Mouse (Mus musculus): ENCODE measurements around the gene Crb1.

DNA sequence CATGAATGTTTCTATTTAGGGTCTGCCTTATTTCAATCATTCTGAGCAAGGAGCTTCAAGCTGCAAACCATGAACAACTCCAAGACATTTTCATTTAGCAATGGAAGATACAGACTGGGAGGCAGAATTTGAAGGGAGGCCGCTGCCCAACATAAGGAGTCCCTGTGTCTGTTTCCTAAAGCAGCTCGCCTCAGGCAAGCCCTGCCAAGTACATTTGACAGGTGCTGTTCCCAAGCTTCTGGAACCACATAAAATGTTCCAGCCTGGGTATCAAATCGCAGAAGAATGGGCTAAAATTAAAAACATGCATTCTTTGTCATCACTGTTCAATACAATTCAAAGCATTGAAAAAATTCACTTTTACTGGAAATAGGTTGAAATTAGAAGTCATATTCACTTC is 184.3 kb downstream of the Crb1 start:
- TF ChIP-seq MYC (IDR thresholded peaks at IDR 0.05; ENCODE audit: low read depth, low read length), result no peak
- TF ChIP-seq ZKSCAN1 (IDR thresholded peaks at IDR 0.05; ENCODE audit: borderline replicate concordance, low read depth, low read length), result no peak
- TF ChIP-seq CTCF (conservative IDR thresholded peaks at IDR 0.05 in 1 of 2, IDR thresholded peaks at IDR 0.05 in 1 of 2; ENCODE audit: low read depth in 2 of 2, low read length in 2 of 2), result no peak
- TF ChIP-seq ZMIZ1 (IDR thresholded peaks at IDR 0.05; ENCODE audit: low read depth, low read length), result no peak
- no peak for TF ChIP-seq JUND (conservative IDR thresholded peaks at IDR 0.05; ENCODE audit: low read depth, low read length)
- TF ChIP-seq ZC3H11A (IDR thresholded peaks at IDR 0.05; ENCODE audit: low read depth, low read length), result no peak
- TF ChIP-seq CHD1 (IDR thresholded peaks at IDR 0.05; ENCODE audit: low read depth, low read length), result no peak
- no peak for TF ChIP-seq E2F4 (IDR thresholded peaks at IDR 0.05; ENCODE audit: insufficient replicate concordance, low read depth, low read length)
- no peak for TF ChIP-seq MAX (IDR thresholded peaks at IDR 0.05; ENCODE audit: low read length)
- TF ChIP-seq ETS1 (conservative IDR thresholded peaks at IDR 0.05; ENCODE audit: low read depth, low read length), result no peak
- no peak for TF ChIP-seq EP300 (IDR thresholded peaks at IDR 0.05; ENCODE audit: low read length)
- TF ChIP-seq RAD21 (IDR thresholded peaks at IDR 0.05; ENCODE audit: low read depth, low read length), result no peak
- no peak for TF ChIP-seq CHD2 (IDR thresholded peaks at IDR 0.05; ENCODE audit: low read length)
- TF ChIP-seq POLR2A (IDR thresholded peaks at IDR 0.05; ENCODE audit: low read depth, low read length), result no peak

All from CH12.LX (cell line).